Mouse (Mus musculus) left cerebral cortex, adult 11 months (tissue): ENCODE results near the gene Ppt1.
A peak's percentile ranks its signal among the peaks of the same experiment; 100 is the strongest.
"Not testable (repeated sequence)": the region's sequence is repeated elsewhere in the genome, so short reads cannot be mapped to it uniquely, and the experiment has no call there.

Source experiments
- DNase-seq: peaks from one replicate; pipeline ENCODE4 v3.0.0; 2022; ENCODE audit warnings: low spot score

Ppt1 gene

GRCm38 (mm10) chr4:122835530-122836402, at the start of gene Ppt1:
TSS of gene Ppt1 (plus strand) at chr4:122836242.
- peak; percentile 87 for DNase-seq

- DNase-seq = no peak
These were observed 46.5 kb upstream of the Ppt1 start for GRCm38 (mm10) chr4:122789335-122790089.

GRCm38 (mm10) chr4:122808108-122808507, 27.9 kb upstream of the Ppt1 start:
- DNase-seq = peak; percentile 49

GRCm38 (mm10) chr4:122811180-122811579, 24.9 kb upstream of the Ppt1 start:
- DNase-seq = no peak

GRCm38 (mm10) chr4:122811824-122812223, 24.2 kb upstream of the Ppt1 start:
- no peak for DNase-seq

- DNase-seq = no peak
These were observed 19.8 kb upstream of the Ppt1 start for GRCm38 (mm10) chr4:122816202-122816601.

GRCm38 (mm10) chr4:122820941-122821340, 15.1 kb upstream of the Ppt1 start:
- not testable (repeated sequence) for DNase-seq

- DNase-seq = no peak
These were observed 8.4 kb upstream of the Ppt1 start for GRCm38 (mm10) chr4:122827651-122828050.

- DNase-seq = no peak
These were observed 6.7 kb upstream of the Ppt1 start for GRCm38 (mm10) chr4:122829339-122829738.

GRCm38 (mm10) chr4:122831888-122832287, 4.2 kb upstream of the Ppt1 start:
- DNase-seq = no peak

- no peak for DNase-seq
These were observed 347 bp downstream of the Ppt1 start for GRCm38 (mm10) chr4:122836403-122836775.

GRCm38 (mm10) chr4:122837180-122837730, 1.2 kb downstream of the Ppt1 start:
- no peak for DNase-seq

- DNase-seq = no peak
These were observed 2.0 kb downstream of the Ppt1 start for GRCm38 (mm10) chr4:122837994-122838393.

- DNase-seq = no peak
These were observed 2.4 kb downstream of the Ppt1 start for GRCm38 (mm10) chr4:122838416-122838815.

- no peak for DNase-seq
These were observed 12.1 kb downstream of the Ppt1 start for GRCm38 (mm10) chr4:122848150-122848621.

GRCm38 (mm10) chr4:122851535-122851934, 15.5 kb downstream of the Ppt1 start:
- no peak for DNase-seq

GRCm38 (mm10) chr4:122853691-122854090, 17.6 kb downstream of the Ppt1 start:
- DNase-seq = no peak

- DNase-seq = no peak
These were observed 18.7 kb downstream of the Ppt1 start for GRCm38 (mm10) chr4:122854770-122855169.

GRCm38 (mm10) chr4:122857909-122858308, 21.9 kb downstream of the Ppt1 start:
- no peak for DNase-seq

GRCm38 (mm10) chr4:122859096-122859674, 23.1 kb downstream of the Ppt1 start:
- no peak for DNase-seq

GRCm38 (mm10) chr4:122861836-122862235, 25.8 kb downstream of the Ppt1 start:
- DNase-seq = no peak

- no peak for DNase-seq
These were observed 32.0 kb downstream of the Ppt1 start for GRCm38 (mm10) chr4:122868041-122868440.
